Mouse (Mus musculus): ENCODE results near the gene Rnft2. TPM values are rescaled to one million over a fixed set of nuclear protein-coding genes. Genes with fewer than 3 reads are reported as not detected.

The Rnft2 gene
- total and polyA plus RNA-seq, 3 experiments: 0.95 to 1.1 (median 1.0) TPM

DNA sequence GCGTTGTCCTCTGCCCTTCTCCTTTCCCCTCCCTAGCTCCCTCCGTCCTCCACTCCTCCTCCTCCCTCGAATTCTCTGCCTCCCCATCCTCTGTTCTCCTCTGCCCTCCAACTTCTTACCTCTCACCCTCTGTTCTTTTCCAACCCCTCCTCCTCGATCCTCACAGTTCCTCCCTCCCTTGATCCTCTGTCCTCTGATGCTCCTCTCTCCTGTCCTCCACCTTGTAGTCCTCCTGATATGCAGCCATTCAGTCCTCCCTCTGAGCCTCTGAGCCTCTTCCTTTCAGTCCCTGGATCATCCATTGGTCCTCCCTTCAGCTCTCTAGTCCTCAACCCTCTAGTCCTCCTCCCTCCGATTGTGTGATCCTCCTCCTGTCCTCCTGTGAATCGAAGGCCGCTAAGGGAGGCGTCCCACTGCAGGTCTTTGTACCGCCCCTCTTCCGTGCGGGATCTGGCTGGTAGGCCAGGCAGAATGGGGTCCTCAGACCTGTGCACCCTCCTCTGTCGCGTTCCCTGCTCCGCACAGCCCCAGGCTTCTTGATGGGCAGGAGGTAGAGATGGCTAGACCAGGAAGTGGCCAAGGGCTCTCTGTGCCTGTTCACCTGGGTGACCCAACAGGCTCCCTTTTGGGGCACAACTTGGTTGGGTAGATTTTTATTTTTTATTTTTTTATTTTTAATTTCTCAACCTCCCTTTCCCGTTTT is 841 bp upstream of the Rnft2 start:
- DNase-seq (ENCODE audit: low spot score): peak; percentile 5
- ATAC-seq (ENCODE audit: extremely low read depth, insufficient number of reproducible peaks, low FRiP score, poor library complexity, severe bottlenecking): no peak
- peaks cover 33% of the 10 kb centered on the region for H3K36me3 ChIP-seq (replicated peaks)
- H3K27me3 ChIP-seq (ENCODE audit: insufficient read depth, low read length): no peaks in the 10 kb centered on the region; the same call in 1 of the 2 replicates
- TF ChIP-seq CTCF (IDR thresholded peaks at IDR 0.05; ENCODE audit: low read depth, low read length): no peak
- TF ChIP-seq POLR2AphosphoS5 (IDR thresholded peaks at IDR 0.05; ENCODE audit: insufficient replicate concordance, low read depth, low read length): no peak
- TF ChIP-seq TAL1 (conservative IDR thresholded peaks at IDR 0.05; ENCODE audit: low read depth, low read length): no peak
- TF ChIP-seq GATA1 (IDR thresholded peaks at IDR 0.05; ENCODE audit: borderline replicate concordance, low read length): no peak
- no peak for TF ChIP-seq GATA2 (IDR thresholded peaks at IDR 0.05; ENCODE audit: borderline replicate concordance, low read depth, low read length)
- no peaks in the 10 kb centered on the region for H3K9me3 ChIP-seq (replicated peaks)
- peak overlapping the region; percentile 79 for H3K4me3 ChIP-seq (ENCODE audit: low read depth, low read length)
- peaks cover 27% of the 10 kb centered on the region for H3K4me1 ChIP-seq (ENCODE audit: insufficient read depth, low read depth, low read length)

- Histone ChIP-seq H3K4me3 (ENCODE audit: low read depth, low read length) (no peak overlapping the region), H3K9me3 (replicated peaks) (no peaks in the 10 kb centered on the region), H3K36me3 (replicated peaks) (no peaks in the 10 kb centered on the region), H3K4me1 (ENCODE audit: insufficient read depth, low read depth, low read length) (peaks cover 8% of the 10 kb centered on the region), H3K27me3 (ENCODE audit: insufficient read depth, low read length) (peaks cover 3% of the 10 kb centered on the region; the same call in 1 of the 2 replicates)
- TF ChIP-seq POLR2AphosphoS5 (IDR thresholded peaks at IDR 0.05; ENCODE audit: insufficient replicate concordance, low read depth, low read length) (no peak), GATA1 (IDR thresholded peaks at IDR 0.05; ENCODE audit: borderline replicate concordance, low read length) (no peak), GATA2 (IDR thresholded peaks at IDR 0.05; ENCODE audit: borderline replicate concordance, low read depth, low read length) (no peak), TAL1 (conservative IDR thresholded peaks at IDR 0.05; ENCODE audit: low read depth, low read length) (no peak), CTCF (IDR thresholded peaks at IDR 0.05; ENCODE audit: low read depth, low read length) (no peak)
- no peak for DNase-seq (ENCODE audit: low spot score)
- ATAC-seq (ENCODE audit: extremely low read depth, insufficient number of reproducible peaks, low FRiP score, poor library complexity, severe bottlenecking): no peak
Measured at GRCm38 (mm10) chr5:118239671-118240070, 5.2 kb downstream of the Rnft2 start.

DNA sequence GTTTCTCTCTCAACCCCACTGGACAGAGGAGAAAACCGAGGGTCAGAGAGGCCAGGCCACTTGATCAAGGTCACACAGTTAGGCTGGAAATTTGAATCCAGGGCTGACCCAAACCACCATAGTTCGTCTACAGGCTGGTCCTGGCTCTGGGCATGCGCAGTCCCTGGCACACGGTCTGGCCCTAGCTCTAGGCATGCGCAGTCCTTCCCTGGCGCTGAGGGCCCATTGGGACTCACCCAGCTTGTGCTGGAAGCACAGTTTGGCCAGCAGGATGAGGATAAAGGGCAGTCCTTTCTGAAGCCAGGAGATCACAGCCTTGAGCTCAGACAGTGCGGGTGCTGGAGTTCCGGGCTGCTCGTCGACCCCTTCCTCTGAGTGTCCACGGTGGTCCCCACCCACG is 8.0 kb downstream of the Rnft2 start:
- peaks cover 7% of the 10 kb centered on the region; the same call in 1 of the 2 replicates for H3K27me3 ChIP-seq (ENCODE audit: insufficient read depth, low read length)
- no peaks in the 10 kb centered on the region for H3K9me3 ChIP-seq (replicated peaks)
- no peaks in the 10 kb centered on the region for H3K4me1 ChIP-seq (ENCODE audit: insufficient read depth, low read depth, low read length)
- TF ChIP-seq GATA1 (IDR thresholded peaks at IDR 0.05; ENCODE audit: borderline replicate concordance, low read length) (no peak), CTCF (IDR thresholded peaks at IDR 0.05; ENCODE audit: low read depth, low read length) (no peak), GATA2 (IDR thresholded peaks at IDR 0.05; ENCODE audit: borderline replicate concordance, low read depth, low read length) (no peak), TAL1 (conservative IDR thresholded peaks at IDR 0.05; ENCODE audit: low read depth, low read length) (no peak), POLR2AphosphoS5 (IDR thresholded peaks at IDR 0.05; ENCODE audit: insufficient replicate concordance, low read depth, low read length) (no peak)
- DNase-seq (ENCODE audit: low spot score) (no peak), ATAC-seq (ENCODE audit: extremely low read depth, insufficient number of reproducible peaks, low FRiP score, poor library complexity, severe bottlenecking) (no peak)
- no peaks in the 10 kb centered on the region for H3K36me3 ChIP-seq (replicated peaks)
- H3K4me3 ChIP-seq (ENCODE audit: low read depth, low read length): no peak overlapping the region

DNA sequence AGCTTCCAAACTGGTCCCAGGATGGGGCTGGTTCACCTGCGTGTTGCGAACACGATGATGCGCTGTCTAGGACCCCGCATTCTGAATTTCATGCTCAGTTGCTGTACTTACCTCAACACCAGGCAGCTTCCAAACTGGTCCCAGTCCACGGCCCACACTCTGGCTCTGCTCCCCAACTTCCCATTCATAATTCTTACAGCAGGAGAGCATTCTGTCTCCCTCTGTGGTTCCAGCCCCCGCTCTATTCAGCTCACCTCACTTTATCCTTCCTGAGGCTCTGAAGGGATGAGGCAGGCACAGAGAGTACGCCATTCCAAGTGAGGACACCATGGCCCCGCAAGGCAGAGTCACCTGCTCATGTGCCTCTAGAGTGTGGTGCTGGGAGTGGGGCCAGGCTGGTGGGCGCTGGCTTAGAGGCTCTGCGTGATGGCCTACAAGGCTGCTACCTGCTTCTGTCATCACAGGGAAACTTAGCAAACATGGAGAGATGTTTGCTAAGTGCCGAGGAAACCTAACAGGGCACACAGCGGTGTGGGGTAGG is 14.8 kb downstream of the Rnft2 start:
- Histone ChIP-seq H3K36me3 (replicated peaks) (no peaks in the 10 kb centered on the region), H3K27me3 (ENCODE audit: insufficient read depth, low read length) (peaks cover 4% of the 10 kb centered on the region; the same call in 1 of the 2 replicates), H3K4me3 (ENCODE audit: low read depth, low read length) (no peak overlapping the region), H3K4me1 (ENCODE audit: insufficient read depth, low read depth, low read length) (no peaks in the 10 kb centered on the region), H3K9me3 (replicated peaks) (no peaks in the 10 kb centered on the region)
- no peak for TF ChIP-seq POLR2AphosphoS5 (IDR thresholded peaks at IDR 0.05; ENCODE audit: insufficient replicate concordance, low read depth, low read length)
- TF ChIP-seq GATA1 (IDR thresholded peaks at IDR 0.05; ENCODE audit: borderline replicate concordance, low read length): no peak
- TF ChIP-seq TAL1 (conservative IDR thresholded peaks at IDR 0.05; ENCODE audit: low read depth, low read length): no peak
- no peak for TF ChIP-seq GATA2 (IDR thresholded peaks at IDR 0.05; ENCODE audit: borderline replicate concordance, low read depth, low read length)
- no peak for TF ChIP-seq CTCF (IDR thresholded peaks at IDR 0.05; ENCODE audit: low read depth, low read length)
- DNase-seq (ENCODE audit: low spot score) (no peak), ATAC-seq (ENCODE audit: extremely low read depth, insufficient number of reproducible peaks, low FRiP score, poor library complexity, severe bottlenecking) (no peak)

DNA sequence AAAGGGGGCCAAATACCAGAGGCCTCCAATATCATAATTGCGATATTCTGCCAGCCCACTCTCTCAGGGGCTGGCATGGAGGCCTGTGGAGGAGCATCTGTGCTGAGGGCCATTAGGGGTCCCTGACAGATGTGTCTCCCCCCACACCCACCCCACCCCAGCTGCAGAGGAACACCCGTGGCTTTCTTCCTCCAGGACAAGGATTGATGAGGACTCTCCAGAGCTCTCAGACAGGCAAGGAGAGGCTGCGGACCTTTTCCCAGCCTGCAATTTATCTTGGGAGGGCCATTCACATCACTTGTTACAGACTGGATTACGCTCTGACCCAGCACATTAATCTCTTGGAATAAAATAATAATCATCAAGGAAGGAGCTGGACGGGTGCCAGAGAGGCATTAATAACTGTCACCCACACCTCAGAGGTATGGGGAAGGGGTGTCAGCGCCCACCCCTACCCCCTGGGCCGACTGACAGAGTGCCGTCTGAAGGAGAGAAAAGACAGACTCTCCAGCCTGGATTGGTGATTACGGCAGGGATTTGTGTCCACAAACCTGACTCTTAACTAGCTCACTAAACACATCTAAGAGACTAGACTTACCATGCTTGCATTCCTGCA is 21.7 kb downstream of the Rnft2 start:
- Histone ChIP-seq H3K4me3 (ENCODE audit: low read depth, low read length) (no peak overlapping the region), H3K9me3 (replicated peaks) (no peaks in the 10 kb centered on the region), H3K4me1 (ENCODE audit: insufficient read depth, low read depth, low read length) (no peaks in the 10 kb centered on the region), H3K27me3 (ENCODE audit: insufficient read depth, low read length) (no peaks in the 10 kb centered on the region; the same call in 1 of the 2 replicates), H3K36me3 (replicated peaks) (no peaks in the 10 kb centered on the region)
- DNase-seq (ENCODE audit: low spot score) (no peak), ATAC-seq (ENCODE audit: extremely low read depth, insufficient number of reproducible peaks, low FRiP score, poor library complexity, severe bottlenecking) (no peak)
- TF ChIP-seq CTCF (IDR thresholded peaks at IDR 0.05; ENCODE audit: low read depth, low read length): no peak
- TF ChIP-seq GATA1 (IDR thresholded peaks at IDR 0.05; ENCODE audit: borderline replicate concordance, low read length): no peak
- TF ChIP-seq TAL1 (conservative IDR thresholded peaks at IDR 0.05; ENCODE audit: low read depth, low read length): no peak
- no peak for TF ChIP-seq GATA2 (IDR thresholded peaks at IDR 0.05; ENCODE audit: borderline replicate concordance, low read depth, low read length)
- no peak for TF ChIP-seq POLR2AphosphoS5 (IDR thresholded peaks at IDR 0.05; ENCODE audit: insufficient replicate concordance, low read depth, low read length)

GRCm38 (mm10) chr5:118217410-118217809 is 27.5 kb downstream of the Rnft2 start:
- no peaks in the 10 kb centered on the region for H3K4me1 ChIP-seq (ENCODE audit: insufficient read depth, low read depth, low read length)
- TF ChIP-seq TAL1 (conservative IDR thresholded peaks at IDR 0.05; ENCODE audit: low read depth, low read length) (no peak), GATA2 (IDR thresholded peaks at IDR 0.05; ENCODE audit: borderline replicate concordance, low read depth, low read length) (no peak), GATA1 (IDR thresholded peaks at IDR 0.05; ENCODE audit: borderline replicate concordance, low read length) (no peak), POLR2AphosphoS5 (IDR thresholded peaks at IDR 0.05; ENCODE audit: insufficient replicate concordance, low read depth, low read length) (no peak), CTCF (IDR thresholded peaks at IDR 0.05; ENCODE audit: low read depth, low read length) (no peak)
- no peak overlapping the region for H3K4me3 ChIP-seq (ENCODE audit: low read depth, low read length)
- ATAC-seq (ENCODE audit: extremely low read depth, insufficient number of reproducible peaks, low FRiP score, poor library complexity, severe bottlenecking) (no peak), DNase-seq (ENCODE audit: low spot score) (no peak)
- peaks cover 3% of the 10 kb centered on the region; the same call in 1 of the 2 replicates for H3K27me3 ChIP-seq (ENCODE audit: insufficient read depth, low read length)
- no peaks in the 10 kb centered on the region for H3K36me3 ChIP-seq (replicated peaks)
- H3K9me3 ChIP-seq (replicated peaks): no peaks in the 10 kb centered on the region
